Mouse (Mus musculus) layer of hippocampus, adult 2 months (tissue): ENCODE results near the gene Nucks1. TPM values are rescaled to one million over a fixed set of nuclear protein-coding genes. Genes with fewer than 3 reads are reported as not detected.

ENCODE experiments used
- DNase-seq, 2 experiments: peaks; one replicate each; pipeline ENCODE4 v3.0.0; 2022; ENCODE audit warnings: low spot score in 2 of 2
- H3K27ac ChIP-seq: fragments of 200-600 bp; 2 replicates; pipeline ENCODE4 v1.8.1; 2022
- H3K4me3 ChIP-seq: fragments of 200-600 bp; 2 replicates; pipeline ENCODE4 v1.8.1; 2022; ENCODE audit warnings: mild to moderate bottlenecking
- CTCF ChIP-seq: fragments of 200-600 bp; conservative IDR thresholded peaks from 2 replicates; pipeline ENCODE4 v1.8.1; 2022; ENCODE audit warnings: antibody characterized with exemption, mild to moderate bottlenecking, moderate library complexity
- total RNA-seq, 2 experiments: library from RNA; stranded (reverse); gene quantifications; 2 replicates each; pipeline ENCODE4 v1.2.3; 2021

Gene Nucks1
- total RNA-seq, 2 experiments from 2014 or later: 159 to 161 TPM

DNA sequence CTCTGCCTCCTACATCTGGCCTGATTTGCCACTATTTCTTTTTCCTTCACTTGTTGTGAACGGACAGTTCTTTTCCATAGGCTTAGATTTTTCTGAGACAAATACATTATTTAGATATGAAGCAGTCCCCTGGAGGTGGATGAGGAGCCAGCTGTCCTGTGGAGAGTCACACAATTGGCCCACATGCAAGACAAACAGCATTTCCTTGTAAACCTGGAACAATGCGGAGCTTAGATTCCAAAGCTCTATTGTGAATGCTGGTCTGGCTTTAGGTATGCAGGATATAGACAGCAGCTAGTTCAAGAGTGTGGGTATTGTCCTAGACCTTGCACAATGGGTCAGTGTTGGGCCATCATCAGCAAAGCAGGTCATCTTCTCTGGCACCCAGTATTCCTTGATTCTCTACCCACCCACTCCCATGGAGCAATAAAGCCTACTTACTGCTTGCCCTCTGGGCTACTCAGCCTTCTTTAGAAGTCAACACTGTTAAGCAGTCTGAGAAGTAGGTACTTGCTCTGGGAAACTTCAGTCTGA is 30.4 kb downstream of the Nucks1 start:
- DNase-seq: no peak
- TF ChIP-seq CTCF: no peak
- H3K4me3 ChIP-seq: no peak overlapping the region
- no peak overlapping the region for H3K27ac ChIP-seq

DNA sequence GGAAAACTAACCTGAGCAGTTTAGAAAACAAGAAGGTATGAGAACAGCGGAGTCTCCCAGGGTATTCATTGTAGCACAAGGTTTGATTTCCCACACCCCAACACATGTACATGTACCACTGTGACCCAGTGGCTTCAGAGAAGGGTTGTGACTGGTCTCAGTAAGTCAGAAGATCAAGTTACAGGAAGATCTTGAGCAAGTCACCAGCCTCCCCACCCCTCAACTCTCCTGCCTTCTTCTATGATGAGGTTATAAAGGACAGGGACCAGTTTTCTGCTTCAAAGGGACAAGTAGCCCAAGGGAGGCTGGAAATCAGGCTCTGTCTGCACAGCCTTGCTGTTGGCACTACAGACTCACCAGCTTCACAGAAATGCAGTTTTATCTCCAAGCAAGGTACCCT is 31.2 kb downstream of the Nucks1 start:
- Histone ChIP-seq H3K27ac (no peak overlapping the region), H3K4me3 (no peak overlapping the region)
- no peak for DNase-seq
- TF ChIP-seq CTCF: no peak

DNA sequence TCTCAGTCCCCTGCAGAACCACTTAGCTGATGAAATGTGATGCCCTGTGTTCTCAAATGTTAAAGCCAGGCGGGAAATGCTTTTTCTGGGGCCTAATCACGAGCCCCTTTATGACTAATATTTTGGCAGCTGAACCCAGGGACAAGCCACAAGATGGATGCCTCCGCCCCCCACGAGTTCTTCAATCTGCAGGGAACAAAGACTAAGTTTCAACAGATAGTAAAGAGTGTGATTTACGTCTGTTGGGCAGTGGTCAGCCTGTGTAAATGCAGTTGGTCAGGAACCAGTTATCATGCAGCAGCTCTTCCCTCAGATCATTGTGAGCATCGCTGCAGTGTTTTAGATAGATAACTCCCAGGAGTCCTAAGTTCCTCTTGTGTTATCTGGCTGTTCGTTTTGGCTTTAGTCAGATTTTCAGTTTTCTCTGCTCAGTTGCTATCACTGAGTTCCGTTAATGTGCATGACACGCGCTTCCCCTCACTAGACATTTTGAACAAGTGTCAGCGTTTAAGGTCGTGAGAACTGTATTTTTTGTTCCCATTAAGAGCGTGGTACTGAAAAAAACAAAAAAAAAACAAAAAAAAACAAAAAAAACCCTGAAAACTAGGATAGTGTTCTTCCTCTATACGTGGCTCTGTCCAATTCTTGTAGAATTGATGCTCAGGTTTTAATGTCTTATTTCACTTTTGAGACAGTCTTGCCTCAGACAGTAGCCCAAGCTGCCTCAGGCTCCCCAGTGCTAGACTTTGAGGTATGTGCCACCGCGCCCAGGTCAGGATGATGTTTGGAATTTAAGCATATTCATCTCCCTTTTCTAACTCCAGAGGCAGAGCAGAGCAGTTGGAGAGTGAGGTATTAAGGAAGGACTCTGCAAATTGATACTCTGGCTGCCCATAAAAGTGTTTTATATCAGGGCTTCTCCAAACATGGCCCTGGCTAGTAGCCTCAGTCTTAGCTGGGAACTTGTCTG is 32.6 kb downstream of the Nucks1 start:
- Histone ChIP-seq H3K4me3 (no peak overlapping the region), H3K27ac (no peak overlapping the region)
- TF ChIP-seq CTCF: no peak
- no peak for DNase-seq

DNA sequence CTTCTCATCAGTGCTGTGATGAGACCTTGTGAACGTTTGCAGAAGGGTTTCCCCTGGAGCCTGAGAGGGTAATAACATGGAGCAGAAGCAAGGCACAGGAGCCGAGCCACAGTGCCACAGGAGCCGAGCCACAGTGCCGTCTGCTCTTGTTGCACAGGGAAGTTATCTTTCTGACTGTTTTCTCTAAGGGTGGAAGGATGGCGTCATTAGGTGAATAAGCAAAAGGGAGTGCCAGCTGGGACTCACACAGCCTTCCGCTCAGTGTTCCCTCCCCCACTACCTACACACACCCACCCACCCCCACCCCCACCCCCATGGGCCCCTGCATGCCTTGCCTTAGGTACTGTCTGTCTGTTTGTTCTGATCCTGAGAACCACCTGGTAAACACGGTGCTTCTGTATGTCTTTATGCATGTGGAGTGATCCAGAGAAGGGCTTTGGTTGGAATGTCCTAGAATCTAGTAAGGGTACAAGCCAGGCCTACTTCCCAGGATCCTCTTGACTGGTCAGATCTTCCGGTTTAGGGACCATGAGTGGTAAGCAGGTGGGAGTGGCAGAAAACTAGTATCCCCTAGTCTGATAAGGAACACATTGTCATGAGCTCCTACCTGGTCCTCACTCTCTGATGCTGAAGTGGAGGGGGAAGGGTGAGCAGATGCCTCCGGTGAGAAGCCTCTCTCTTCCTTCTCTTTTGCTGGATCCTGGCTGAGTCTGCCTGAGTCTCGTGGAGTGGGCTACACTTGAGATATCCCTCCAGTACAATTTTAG is 35.5 kb downstream of the Nucks1 start:
- H3K27ac ChIP-seq: no peak overlapping the region
- H3K4me3 ChIP-seq: no peak overlapping the region
- no peak for TF ChIP-seq CTCF
- no peak for DNase-seq

DNA sequence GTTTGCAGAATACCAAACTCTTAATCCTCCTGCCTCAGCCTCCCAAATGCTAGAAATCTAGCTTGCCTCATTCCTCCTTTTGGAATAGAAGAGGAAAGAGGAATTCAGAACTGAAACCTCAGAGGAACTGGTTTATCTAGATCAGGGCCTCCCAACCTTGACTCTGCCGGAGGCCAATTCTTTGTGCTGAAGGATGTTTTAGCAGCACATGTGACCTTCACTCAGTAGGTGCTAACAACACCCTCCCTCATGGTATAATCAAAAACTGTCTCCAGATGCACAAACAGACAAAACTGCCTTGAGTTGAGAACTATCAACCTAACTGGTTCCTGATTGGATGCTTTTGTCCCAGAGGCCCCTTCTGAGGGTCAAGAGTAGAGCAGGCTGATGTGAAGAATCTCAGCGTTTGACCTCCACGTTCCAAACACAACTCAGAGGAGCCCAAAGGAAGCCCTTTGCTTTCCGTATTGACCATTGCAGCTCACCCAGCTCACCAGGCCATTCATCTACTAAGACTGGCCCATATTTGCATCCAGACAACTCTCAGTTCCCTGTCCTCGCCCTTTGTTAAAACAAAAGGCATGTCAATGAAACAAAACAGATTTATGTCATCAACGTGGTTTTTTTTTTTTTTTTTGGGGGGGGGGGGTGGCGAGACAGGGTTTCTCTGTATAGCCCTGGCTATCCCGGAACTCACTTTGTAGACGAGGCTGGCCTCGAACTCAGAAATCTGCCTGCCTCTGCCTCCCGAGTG is 36.3 kb downstream of the Nucks1 start:
- no peak overlapping the region for H3K4me3 ChIP-seq
- no peak for TF ChIP-seq CTCF
- no peak for DNase-seq
- no peak overlapping the region for H3K27ac ChIP-seq

DNA sequence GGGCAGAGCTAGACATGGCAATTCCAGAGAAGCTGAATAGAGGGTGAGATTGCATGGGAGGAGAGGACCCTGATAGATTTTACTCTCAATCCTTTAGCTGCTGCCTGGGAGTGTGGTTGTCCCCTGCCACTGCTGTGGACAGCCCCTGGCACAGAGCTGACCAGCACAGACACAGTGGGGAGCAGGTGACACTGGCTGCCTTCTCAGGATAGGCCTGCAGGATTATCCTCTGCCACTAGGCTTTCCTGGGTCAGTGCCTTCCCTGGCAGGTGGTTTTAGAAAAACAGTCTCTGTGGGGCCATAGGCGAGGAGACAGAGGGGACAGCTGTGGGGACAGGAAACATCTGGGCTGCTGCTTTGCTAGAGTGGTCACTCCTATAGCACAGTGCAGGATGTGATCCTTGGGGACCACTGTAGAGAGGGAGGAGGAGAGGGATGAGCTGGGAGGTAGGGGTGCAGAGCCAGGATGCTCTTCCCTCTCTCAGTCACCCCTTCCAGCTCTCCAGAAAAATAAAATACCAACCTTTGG is 37.7 kb downstream of the Nucks1 start:
- H3K27ac ChIP-seq: no peak overlapping the region
- DNase-seq: no peak
- H3K4me3 ChIP-seq: no peak overlapping the region
- TF ChIP-seq CTCF: no peak

DNA sequence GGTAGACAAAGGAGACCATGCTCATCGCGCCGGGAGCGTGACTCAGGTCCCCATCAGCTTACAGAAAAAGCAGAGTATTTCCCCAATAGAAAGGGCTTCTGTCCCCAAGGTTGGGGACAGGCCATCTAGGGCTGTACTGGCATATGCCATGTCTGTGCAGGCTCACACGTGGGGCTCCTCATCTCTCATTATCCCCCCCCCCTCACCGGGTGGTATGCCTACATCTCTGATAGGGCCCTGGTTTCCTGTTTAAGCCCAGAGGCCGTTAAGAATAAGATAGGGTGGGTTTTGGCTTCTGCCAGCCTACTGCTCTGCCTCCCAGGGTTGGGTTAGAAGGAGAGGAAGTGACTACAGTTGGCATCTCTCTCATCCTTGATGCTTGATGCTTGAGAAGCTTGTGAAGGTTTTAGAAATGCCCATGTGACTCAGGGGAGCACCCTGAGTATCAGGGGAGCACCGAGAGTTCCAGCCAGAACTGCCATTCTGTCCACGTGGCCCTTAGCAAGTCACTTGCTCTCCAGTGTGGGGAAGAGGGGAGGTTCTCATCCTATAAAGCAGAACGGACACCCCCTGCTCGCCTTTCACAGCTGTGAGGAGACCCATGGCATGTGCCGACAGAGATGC is 44.0 kb downstream of the Nucks1 start:
- no peak for DNase-seq
- no peak overlapping the region for H3K27ac ChIP-seq
- no peak for TF ChIP-seq CTCF
- no peak overlapping the region for H3K4me3 ChIP-seq

DNA sequence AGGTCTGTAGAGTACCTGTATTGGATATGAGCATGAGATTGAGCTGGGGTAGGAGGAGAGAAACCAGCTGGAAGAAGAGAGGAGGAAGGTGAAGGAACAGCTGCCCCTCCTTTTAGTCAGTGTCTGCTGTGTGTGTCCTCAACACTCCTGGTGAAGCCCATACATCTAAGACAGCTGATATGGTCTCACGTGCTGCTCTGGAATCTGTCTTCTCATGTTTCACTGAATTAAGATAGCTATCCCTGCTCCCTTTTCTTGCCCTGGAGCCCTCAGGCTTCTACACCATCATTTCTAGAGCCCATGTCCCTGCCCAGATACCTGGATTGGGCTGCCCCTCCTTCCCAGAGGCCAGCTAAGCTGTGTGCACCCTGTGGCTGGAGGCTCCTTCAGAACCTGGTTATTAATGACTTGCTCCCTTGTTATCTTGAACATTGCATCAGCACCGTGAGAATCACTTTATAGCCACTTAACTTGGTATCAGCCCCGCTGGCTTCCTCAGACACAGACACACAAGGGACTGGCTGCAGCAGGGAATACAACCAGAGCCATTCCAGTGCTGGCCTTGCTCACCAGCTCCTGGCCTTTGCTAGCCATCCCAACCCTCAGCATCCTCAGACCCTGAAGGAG is 44.9 kb downstream of the Nucks1 start:
- no peak overlapping the region for H3K4me3 ChIP-seq
- TF ChIP-seq CTCF: no peak
- H3K27ac ChIP-seq: no peak overlapping the region
- DNase-seq: no peak

DNA sequence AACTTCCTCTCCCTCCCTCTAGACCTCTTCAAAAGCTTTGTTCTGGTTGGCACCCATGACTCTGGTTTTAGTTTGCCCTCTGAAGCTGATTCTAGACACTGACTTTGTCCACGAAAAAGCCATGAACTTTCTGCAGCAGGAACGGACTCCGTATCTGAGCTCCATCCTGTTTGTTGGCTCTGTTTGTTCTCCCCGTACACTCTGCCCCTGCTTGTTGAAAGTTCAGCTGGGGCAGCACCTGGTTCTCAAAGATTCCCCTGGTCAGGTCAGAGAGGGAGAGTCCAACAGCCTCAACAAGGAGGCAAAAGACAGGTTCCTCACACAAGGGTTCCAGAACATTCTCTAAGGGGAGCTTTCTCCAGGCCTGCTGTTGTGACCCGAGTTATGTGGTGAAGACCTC is 47.1 kb downstream of the Nucks1 start:
- Histone ChIP-seq H3K4me3 (no peak overlapping the region), H3K27ac (no peak overlapping the region)
- TF ChIP-seq CTCF: no peak
- no peak for DNase-seq

DNA sequence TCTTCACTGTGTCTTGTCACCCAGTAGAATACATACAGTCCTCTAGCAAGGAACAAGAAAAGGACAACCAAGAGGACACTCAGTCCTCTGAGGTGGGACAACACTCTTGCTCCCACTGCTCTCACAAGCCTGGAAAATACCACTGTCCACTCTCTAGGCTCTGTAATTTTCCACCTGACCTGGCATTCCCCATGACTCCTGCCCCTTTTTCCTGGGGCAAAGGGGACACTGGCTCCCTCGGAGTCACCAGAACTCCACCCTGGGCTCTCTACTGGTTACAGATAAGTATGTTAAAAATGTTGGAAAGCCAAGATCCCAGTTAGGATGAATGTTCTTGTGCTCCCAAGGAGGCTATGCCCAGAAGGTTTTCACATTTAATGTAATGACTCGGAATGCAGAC is 50.7 kb downstream of the Nucks1 start:
- no peak overlapping the region for H3K4me3 ChIP-seq
- no peak for DNase-seq
- H3K27ac ChIP-seq: no peak overlapping the region
- TF ChIP-seq CTCF: no peak

DNA sequence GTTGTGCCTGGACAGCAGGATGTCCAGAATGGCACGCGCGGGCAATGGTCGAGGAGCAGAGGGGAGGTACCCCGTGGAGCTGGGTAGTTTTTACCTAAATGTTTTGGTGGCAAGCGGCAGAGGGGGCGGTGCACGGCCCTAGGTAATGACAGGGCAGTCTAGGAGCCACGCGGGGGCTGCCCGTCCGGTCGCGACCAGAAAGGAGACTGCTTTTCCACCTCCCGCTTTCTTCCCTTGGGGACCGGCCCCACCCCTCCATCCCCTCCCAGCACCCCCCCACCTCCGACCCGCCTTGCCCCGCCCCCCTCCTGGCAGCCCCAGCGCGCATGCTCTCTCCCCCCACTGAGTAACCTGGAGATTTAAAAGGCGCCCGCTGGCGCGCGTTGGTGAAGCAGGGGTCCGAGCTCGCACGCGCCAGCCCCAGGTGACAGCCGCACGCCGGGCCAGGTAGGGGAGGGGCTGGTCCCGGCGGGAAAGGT is 52.3 kb downstream of the Nucks1 start, which contains the start of gene Slc45a3:
Gene Slc45a3 (plus strand): TSS at position 362 of the 479 bp plus-strand sequence.
- DNase-seq: no peak
- no peak for TF ChIP-seq CTCF
- Histone ChIP-seq H3K27ac (no peak within 1 kb of the TSS), H3K4me3 (peak within 1 kb of the TSS; percentile 62)
